Mouse (Mus musculus) megakaryocyte-erythroid progenitor cell, adult 5-6 weeks (primary cell): ENCODE results near the gene Pex16. TPM values are rescaled to one million over a fixed set of nuclear protein-coding genes. Genes with fewer than 3 reads are reported as not detected.
A peak's percentile ranks its signal among the peaks of the same experiment; 100 is the strongest.

Experiments
- ATAC-seq: replicated peaks from 2 replicates; pipeline ENCODE4 v1.8.0; 2016; ENCODE audit warnings: mild to moderate bottlenecking, inconsistent platforms; ENCODE audit not compliant: severe bottlenecking, poor library complexity, low FRiP score, low TSS enrichment
- total RNA-seq, 2 experiments: library from RNA; stranded (forward) in 1 of 2; stranded (reverse) in 1 of 2; fragments of 200-1000, 215-1000 nt in 1 of 2; fragments of >200 nt in 1 of 2; fragmentation: Nextera tagmentation in 1 of 2; gene quantifications; 2 replicates each; pipeline ENCODE4 v1.2.3; 2014 to 2017

Gene Pex16
- total RNA-seq, 2 experiments from 2014 or later: 17.2 to 25.7 TPM

DNA sequence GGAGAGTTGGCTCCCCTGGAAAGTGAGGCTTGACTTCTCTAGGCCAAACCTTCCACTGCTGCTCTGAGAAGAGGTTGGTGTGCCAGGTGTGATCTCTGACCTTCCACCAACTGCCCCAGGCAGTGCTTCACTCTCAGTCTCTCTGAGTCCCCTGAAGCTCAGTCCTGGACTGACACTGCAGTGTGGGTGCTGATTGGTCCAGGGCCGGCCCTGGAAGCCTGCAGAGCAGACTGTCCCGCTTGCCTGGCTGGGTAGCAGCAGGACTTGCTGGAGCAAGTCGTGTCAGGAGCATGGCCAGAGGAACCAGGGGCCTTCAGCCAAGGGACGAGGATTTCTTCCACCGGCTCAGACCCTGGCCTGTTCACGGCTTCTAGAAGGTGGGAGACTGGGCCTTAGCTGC, 30.3 kb downstream of the Pex16 start:
- no peak for ATAC-seq

DNA sequence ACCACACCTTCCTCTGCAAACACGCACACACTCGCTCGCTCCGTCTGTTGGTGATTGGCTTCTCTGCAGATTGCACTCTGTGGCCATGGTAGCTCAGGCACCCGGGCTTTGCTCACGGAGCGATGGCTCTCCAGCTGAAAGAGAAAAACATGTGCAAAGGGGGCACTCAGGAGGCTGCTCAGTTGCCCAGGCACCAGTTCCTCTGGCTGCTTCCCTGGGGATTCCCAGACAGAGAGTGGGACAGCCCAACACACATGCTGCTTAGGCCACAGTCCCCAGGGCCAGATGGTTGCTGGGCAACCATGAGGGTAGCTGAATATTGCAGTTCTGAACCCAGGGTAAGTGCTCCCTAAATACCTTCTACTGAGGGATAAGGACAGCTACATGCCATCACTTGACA, 31.2 kb downstream of the Pex16 start:
- no peak for ATAC-seq

DNA sequence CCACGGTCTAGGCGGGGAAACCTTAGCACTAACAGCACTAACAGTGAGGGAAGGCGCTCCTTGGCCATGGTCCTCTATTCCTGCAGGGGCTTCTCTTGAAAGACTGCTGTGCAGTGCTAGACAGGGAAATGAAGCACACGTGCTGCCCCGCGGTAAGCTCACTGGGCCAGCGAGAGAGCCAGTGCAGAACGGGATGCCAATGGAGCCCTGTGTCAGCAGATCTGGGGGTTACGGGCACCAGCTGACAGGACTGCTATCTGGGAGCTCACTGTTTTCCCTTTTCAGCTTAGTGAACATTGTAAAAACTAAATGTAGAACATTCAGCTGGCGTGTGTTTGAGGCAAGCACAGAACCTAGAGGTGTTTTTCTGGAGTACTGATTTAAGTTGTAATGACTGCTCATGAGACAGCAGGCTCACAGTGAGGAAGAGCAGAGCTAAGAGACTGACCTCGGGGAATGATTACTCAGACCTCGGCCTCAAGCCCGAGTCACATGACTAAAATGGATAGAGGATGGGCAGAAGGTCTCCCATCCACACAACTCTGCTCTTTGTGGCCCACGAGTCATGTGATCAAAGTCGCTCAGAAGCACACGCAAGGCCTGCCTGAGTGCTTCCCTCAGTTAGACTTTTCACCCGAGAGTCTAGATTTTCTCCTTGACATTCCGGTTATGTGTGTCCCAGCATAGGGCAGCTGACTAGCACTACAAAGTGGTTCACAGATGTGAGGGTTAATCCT, 34.0 kb downstream of the Pex16 start:
- no peak for ATAC-seq

DNA sequence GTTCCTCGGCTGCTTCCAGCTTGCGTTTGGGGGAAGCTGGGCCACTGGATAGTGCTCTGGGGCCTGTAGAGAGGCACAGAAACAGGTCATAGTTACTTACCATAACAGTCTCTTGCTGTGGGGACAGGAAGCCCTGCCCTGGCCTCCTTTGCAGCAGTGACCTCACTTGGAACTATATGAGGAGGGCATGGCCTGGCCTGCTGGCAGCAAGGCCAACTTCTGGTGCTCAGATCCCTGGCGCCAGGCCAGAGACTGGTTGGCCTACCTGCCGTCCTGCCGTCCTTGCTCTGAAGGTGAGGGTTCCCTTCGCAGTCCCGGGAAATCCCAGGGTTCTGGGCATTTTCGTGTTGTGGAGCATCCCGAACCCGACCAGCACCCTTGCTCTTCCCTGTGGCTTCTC, 37.2 kb downstream of the Pex16 start:
- no peak for ATAC-seq

DNA sequence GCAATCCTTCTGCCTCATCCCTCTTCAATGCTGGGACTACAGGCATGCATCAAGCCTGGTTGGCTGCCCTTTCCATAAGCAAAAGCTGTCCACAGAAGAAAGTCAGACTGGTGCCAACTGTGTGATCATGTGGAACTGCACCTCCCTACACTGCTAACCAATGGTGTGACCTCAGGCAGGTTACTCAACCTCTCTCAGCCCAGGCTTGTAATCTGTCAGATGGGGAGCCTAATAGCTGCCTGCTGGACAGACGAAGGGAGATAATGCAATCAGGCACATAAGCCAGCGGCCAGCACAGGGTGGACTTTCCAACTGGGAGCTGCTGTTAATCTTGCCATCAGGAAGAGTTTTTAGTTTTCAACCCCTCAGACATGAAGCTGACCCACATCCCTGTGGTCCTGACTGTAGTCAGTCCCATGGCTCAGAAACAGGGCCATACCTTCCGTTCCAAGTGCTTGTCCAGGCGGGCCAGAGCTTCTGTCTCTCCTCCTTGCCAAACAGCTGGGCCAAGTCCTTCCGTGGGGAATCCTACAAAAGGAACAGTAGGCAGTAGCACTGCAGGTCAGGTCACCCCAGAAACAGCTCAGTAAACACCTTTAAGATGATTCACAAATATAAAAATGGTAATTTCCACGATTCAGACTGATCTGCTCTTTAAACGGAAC, 47.4 kb downstream of the Pex16 start:
- ATAC-seq: no peak

DNA sequence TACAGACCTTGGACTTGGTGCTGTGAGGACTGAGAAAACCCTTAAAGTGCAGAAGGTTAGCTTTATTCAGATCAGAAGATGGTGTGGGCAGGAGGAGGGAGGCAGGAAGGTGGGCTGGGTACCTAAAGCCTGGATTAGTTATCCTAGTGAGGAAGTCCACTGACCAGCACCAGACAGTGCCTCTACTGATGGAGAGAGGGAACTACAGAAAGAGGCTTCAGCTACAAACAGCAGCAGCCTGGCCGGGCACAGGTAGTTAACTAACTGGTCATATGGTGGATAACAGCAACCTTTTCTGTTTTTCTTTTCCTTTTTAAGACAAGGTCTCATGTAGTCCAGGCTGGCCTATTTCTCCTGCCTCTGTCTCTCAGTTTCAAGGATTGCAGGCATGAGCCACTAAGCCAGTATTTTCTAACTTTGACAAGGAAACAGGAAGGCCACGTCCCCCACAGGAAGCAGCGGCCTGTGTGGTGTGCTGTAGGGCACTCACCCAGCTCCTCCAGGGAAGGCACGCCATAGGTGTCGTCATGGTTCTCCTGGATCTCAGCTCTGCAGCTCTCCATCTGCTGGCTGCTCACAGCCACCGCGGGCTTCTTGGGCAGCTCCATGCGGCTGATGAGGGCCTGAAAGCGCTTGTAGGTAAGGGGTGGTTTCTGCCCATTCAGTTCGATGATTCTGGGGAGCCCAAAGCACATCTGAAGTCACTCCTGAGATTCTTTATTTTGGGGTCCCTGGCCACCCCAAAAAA, 48.1 kb downstream of the Pex16 start:
- no peak for ATAC-seq

DNA sequence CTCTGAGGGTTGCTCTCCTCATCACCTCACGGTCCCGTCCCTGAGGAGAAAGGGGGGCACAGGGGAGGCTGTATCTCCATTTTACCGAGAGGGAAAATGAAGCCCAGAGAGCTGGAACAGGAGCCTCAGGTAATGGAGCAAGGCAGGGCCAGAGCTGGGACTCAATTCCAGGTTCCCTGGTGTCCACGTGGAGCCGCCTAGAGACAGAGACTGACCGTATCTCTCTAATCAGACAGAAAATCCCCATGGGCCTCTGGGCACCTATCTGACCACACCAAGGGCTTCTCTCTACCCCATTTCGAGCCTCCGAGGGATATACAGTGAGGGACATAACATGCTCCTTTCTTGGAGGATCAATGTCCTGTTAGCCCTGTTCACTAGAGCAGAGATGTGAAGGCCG, 48.7 kb downstream of the Pex16 start:
- ATAC-seq: no peak

DNA sequence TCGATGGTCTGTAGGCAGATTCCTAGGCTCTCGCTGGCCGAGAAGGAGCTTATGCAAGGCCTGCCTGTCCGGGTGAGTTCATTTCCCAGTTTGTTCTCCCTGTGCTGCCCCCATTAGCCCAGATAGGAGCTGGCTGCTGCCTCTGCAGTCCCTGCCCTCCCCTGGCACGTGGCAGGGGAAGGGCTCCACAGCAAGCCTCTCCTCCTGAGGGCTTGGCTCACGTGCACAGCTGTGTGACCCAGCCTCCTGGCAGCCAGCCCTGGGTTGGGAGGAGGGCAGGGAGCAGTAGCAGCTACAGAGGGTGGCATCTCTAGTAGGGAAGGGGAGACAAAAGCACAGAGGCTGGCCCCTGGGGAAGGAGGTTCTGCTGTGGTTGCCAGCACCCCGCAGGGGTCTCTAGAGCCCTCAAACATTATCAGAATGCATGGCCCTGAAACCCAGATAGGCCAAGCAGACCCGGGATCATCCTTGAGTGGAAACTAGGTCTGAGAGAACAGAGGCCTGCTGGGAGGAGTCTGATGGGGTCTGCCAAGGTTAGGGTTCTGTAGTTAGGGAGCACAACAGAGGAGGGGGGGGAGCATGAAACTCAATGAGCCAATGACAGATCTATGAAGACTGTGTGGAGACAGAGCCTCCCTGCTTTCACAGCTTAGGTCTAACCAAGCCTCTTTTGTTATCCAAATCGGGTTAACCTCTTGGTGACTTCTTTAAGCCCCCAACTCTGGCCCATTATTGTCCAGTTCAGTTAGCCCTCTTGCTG, 49.4 kb downstream of the Pex16 start:
- ATAC-seq: peak; percentile 98

DNA sequence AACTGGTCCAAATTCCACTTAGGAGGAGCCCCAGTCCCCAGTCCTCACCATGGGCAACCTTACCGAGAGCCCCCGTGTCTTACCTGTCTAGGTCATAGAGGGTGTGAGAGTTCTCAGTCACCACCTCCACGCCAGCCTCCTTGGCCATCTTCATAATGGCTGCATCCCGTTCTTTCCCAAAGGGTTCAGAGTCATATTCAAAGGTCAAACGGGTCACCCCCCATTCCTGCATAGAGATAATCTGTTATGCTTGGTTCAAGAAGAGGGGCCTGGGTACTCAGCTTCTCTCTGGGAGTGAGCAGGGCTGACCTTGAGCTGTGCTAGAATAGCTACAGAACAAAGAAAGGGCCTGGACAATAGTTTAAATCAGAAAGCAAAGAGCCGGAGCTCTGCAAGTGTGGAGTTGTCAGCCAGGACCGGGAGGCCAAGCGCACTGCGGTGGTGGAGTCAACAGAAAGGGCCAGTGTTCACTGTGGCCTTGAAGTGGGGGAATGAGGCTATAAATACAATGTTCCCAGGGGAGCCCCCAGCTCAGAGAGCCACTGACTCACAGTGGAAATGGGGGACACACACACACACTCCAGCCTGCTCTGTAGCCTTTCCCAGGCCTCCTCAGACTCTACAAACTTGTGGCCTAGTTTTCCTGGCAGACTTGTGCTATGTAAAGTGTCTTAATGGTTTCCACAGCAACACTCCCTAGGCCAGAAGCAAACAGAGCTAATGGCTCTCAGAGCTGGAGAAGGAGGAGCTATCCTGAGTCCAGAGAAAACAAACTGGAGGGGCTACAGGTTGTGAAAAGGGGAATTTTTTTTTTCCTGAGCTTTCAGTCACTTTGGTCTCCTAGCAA, 50.2 kb downstream of the Pex16 start:
- no peak for ATAC-seq

DNA sequence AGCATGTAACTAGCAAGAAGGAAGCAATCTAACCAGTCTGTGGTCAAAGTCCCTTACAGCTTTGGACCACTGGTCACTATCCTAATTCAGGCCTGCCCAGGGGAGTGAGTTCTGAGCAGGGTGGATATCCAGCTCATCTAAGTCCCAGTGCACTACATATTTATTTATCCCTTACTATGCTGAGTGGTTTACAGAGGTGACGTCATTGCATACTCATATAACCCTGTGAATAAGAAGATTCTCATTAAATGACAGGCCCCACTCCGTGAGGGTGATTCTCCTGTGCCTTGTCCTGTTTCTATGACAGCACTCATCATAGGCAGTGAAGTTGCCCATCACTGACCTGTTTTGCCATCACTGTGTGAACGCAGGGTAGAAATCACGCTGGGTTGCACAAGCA, 50.9 kb downstream of the Pex16 start:
- ATAC-seq: no peak

DNA sequence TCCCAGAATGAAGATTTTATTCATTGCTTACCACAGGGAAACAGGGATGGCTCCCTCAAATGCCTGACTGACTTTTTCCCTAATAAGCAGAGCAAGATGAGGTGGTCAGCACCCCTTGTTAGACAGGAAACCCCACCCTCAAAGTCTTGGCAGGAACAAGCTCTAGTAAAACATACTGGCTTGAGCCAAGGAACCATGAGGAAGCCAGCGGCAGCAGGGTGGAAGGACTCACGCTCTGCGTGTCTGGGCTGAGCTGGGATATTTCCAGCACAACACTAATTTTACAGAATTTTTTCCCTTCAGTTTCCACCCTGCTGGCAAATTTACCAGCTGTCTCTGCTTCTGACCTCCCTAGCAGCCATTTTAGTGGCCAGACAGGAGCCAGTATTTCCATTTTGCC, 52.0 kb downstream of the Pex16 start:
- no peak for ATAC-seq

DNA sequence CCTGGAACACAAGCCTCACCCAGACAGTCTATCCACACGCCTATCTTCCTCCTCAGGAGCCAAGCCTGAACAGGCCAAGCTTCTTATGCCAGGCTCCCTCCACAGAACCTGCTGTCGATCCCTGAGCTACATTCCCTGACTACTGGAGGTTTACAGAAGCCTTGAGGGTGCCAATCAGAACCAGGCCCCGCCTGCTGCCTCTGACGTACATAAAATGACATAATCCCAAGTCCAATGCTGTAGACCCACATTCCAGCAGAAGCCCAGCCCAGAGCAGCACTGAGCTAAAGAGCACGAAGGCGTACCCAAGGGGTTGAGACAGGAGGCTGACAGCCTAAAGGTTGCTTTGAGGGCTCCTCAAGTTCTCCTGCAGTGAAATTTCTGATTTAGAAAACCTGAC, 53.4 kb downstream of the Pex16 start:
- ATAC-seq: no peak

DNA sequence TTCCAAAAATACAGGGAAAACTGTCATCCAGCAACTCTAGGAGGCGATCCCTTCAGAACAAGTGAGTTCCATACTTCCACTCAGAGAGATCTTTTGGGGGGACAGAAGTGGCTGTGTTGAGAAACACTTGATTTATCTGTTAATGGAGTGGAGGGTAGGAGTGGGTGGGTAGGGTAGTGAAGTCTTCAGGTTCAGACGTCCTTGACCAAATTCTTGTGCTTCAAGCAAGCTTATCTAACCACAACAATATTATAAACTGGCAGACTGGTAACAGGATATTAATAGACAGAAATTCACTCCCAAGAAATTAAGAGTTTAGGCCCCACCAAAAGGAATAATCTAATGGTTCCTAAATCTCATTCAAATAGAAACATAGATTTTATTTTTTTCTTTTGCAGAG, 55.6 kb downstream of the Pex16 start:
- ATAC-seq: no peak

Other genes starting within 250 kb of the Pex16 start
- gene Large2, start 193 bp downstream of the Pex16 start, total RNA-seq (2014; fragmentation: Nextera tagmentation): not detected in 2 replicates
- gene Large2, start 193 bp downstream of the Pex16 start, total RNA-seq (2017): not detected in 2 replicates
- gene 1700029I15Rik, start 7.9 kb downstream of the Pex16 start, total RNA-seq (2014; fragmentation: Nextera tagmentation): 1.2 and 1.5 TPM in 2 replicates
- gene 1700029I15Rik, start 7.9 kb downstream of the Pex16 start, total RNA-seq (2017): 1.1 and 2.5 TPM in 2 replicates
- gene Mapk8ip1, start 26.6 kb downstream of the Pex16 start, total RNA-seq (2014; fragmentation: Nextera tagmentation): not detected in 2 replicates
- not detected in 2 replicates for gene Mapk8ip1, start 26.6 kb downstream of the Pex16 start, total RNA-seq (2017)
- 16.1 and 21.0 TPM in 2 replicates for gene Cry2, start 59.4 kb downstream of the Pex16 start, total RNA-seq (2014; fragmentation: Nextera tagmentation)
- gene Cry2, start 59.4 kb downstream of the Pex16 start, total RNA-seq (2017): 8.4 and 9.6 TPM in 2 replicates
- gene Slc35c1, start 85.9 kb downstream of the Pex16 start, total RNA-seq (2014; fragmentation: Nextera tagmentation): 27.9 and 29.0 TPM in 2 replicates
- gene Slc35c1, start 85.9 kb downstream of the Pex16 start, total RNA-seq (2017): 8.4 and 9.6 TPM in 2 replicates
- 1.5 TPM in 1 of 2 replicates, not detected in the other for gene Chst1, start 225.0 kb downstream of the Pex16 start, total RNA-seq (2014; fragmentation: Nextera tagmentation)
- gene Chst1, start 225.0 kb downstream of the Pex16 start, total RNA-seq (2017): 0.27 and 0.28 TPM in 2 replicates